Mouse (Mus musculus): Measurements from ENCODE around the gene Wars. TPM values are rescaled to one million over a fixed set of nuclear protein-coding genes. Genes with fewer than 3 reads are reported as not detected.
A peak's percentile ranks its signal among the peaks of the same experiment; 100 is the strongest.

Gene Wars
- total RNA-seq, 2 experiments from 2014 or later = 29.1 to 41.2 TPM

DNA sequence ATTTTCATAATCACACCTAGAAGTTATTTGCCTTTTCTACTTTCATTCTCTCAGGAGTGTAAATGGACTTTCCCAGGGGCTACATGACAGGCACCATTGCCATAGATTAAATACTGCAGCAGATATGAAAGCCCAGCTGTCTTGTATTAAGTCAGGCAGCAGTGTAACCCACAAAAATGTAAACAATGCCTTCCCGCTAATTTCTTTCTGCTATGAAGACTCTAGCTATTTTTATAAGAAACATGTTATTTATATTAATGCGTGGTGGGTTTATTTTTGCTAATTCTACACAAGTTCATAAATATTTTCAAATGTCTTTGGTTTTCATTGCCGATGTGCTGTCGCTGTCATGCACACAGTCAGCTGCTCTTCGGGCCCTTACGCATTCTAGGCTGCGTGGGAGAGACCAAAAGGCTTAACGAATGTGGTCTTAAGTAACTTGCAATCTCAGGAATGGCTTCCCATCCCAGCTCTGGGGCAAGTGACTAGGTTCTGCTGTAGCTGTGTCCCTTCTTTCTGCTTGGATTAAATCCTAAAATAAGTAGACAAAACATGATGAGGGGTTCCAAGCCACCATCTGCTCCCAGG, 16.0 kb upstream of the Wars start:
- DNase-seq = no peak

DNA sequence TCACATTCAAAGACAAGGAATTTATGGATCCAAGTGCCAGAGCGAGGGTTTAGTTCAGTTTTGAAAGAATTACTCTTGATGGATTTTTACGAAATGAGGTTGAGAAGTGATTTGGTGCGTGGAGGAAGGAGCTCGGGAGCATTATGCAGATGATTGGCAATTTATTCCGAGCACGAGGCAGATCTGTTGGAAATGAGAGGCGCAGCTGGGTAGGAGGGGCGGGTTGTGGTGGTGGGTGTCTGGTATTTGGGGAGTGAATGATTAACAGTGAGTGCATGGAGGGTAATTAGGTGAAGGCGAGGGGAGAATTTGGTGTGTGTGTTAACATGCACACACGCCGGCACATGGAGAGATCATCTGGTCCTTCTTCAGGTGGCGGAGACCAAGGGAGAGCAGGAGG, 12.4 kb upstream of the Wars start:
- no peak for DNase-seq

- no peak for DNase-seq
These were observed 11.8 kb upstream of the Wars start for GRCm38 (mm10) chr12:108905620-108906302.

- no peak for DNase-seq
These were observed 10.3 kb upstream of the Wars start for GRCm38 (mm10) chr12:108904276-108904653.

GRCm38 (mm10) chr12:108903600-108904275, 9.8 kb upstream of the Wars start:
- DNase-seq = peak; percentile 41 to 70

DNA sequence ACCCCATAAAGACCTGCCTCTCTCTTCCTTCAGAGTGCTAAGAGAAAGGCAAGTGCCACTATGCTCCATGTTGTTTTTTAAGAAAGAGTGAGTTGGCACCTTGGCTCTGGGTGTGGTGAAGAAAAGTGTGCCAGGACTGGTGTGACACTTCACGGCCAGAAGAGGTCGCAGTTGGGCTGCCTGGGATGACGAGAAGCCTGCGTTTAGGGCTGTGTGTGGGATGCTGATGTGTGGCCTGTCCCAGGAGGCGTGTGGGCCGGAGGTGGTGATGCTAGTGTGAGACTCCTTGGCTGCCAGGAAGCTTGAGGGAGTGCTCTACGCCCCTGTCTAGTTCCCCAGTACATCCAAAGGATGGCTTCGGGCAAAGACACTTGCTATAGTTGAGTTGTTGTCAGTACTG, 9.0 kb upstream of the Wars start:
- peak; percentile 57 to 73 for DNase-seq

- no peak for DNase-seq
These were observed 7.4 kb upstream of the Wars start for GRCm38 (mm10) chr12:108901346-108901745.

GRCm38 (mm10) chr12:108896006-108896405, 2.0 kb upstream of the Wars start:
- peak in 1 of 2 experiments; percentile 22 for DNase-seq

GRCm38 (mm10) chr12:108894432-108894816, 450 bp upstream of the Wars start:
- DNase-seq = no peak

DNA sequence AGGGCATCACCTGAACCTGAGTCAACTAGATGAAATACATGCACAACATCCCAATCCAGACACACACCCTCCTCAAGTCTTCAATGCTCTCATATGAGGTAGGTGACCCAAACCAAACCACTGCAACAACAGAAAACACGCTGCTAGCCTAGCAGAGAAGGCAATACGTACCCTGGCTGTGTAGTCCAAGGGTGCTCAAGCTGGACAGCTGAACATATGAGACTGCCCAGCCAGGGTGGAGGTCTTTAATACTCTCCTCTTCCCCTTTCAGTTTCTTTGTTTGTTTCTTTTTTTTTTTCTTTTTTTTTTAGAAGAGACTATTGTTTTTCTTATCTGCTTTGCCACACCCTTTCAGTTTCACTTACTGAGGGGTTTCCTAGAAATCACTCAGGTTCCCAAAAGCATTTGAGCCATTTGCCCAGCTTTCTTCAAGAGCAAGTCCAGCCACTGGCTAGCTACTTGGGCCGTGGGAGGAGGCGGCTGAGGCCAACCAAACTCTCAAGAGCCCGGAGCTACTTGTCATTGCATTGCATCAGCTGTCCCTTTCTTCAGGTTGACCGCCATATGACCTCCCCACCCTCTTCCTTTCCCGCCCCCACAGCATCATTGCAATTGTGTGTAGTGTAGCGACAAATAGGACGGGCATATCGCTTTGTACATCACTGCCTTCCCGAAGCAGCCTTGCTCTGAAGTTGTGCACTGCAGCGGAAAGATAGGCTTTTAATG, 822 bp downstream of the Wars start, which contains the start of gene Wdr25:
Gene Wdr25, plus strand, starts transcription at position 643 of the 726 bp plus-strand sequence.
- peak in 1 of 2 experiments; percentile 54 for DNase-seq

DNA sequence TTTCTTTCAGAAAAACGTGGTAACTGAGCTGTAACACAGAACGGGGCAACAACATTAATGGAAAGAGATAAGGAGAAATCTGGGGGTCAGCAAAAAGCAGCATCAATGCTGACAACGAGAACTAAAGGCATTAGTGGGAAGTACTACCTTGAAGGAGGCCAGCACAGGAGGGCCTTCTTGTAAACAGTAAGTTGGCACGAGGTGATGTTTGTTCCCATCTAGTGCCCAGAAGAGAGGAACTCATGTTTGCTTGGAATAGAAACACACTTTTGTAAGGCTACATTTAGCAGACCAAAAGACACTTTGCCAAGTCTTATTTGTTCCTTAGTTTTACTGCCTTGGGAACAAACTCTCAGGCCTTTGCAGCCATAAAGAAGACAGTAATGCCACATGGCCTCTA, 5.3 kb downstream of the Wars start:
- DNase-seq = no peak

- DNase-seq = no peak
These were observed 6.9 kb downstream of the Wars start for GRCm38 (mm10) chr12:108887077-108887476.

- peak; percentile 13 to 54 for DNase-seq
These were observed 8.1 kb downstream of the Wars start for GRCm38 (mm10) chr12:108885906-108886305.

DNA sequence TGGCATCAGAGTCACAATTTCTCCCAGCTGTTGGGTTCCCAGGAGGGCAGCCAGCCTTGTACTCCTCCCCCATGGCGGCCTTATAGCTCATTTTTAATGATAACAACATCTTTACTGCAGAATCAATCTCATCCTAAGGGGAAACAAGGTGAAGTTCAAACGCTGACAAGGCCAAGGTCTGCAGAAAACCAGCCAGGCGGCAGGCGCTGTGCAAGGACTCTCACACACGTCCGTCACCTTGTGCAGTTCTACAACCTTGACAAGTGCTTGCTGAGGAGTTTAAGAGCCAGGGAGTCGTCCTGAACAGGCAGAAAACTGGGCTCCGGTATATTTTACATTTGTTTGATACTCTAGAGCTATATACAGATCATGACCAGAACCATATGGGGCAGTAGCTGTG, 11.2 kb downstream of the Wars start:
- no peak for DNase-seq

DNA sequence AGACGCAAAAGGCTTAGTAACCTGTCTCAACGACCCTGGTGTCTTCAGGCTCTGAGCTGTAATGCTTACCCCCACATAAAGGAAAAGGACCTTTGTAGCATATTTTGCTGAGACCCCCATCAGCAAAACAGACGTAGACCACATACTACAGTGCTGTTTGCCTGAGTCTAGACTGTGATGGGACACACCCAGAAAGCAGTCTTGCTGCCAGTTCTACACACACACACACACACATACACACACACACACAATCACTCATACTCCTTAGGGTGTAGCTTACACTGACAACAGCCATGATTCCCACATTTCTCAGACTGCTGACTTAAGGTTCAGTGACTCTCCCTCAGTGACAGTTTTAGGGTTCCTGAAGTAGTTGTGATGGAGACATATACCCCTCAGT, 12.8 kb downstream of the Wars start:
- DNase-seq = no peak

DNA sequence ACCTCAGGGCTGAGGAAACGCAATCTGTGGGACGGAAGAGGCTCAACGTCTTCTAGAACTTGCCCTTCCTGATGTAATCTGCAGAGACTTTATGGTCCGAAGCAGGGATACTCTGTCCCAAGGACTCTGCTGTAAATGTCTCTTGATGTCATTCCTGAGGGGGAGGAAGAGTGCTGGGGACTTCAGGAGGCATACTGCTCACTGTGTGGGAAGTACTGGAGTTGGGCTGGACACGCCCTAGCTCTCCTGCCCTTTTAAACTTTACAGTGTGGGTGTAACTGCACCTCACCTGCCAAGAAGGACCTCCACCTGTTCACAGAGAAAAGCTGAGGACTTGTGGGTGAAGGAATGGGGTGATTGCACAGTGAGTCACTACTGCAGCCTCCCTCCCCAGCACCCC, 13.4 kb downstream of the Wars start:
- DNase-seq = no peak

GRCm38 (mm10) chr12:108879138-108879537, 14.8 kb downstream of the Wars start:
- no peak for DNase-seq

DNA sequence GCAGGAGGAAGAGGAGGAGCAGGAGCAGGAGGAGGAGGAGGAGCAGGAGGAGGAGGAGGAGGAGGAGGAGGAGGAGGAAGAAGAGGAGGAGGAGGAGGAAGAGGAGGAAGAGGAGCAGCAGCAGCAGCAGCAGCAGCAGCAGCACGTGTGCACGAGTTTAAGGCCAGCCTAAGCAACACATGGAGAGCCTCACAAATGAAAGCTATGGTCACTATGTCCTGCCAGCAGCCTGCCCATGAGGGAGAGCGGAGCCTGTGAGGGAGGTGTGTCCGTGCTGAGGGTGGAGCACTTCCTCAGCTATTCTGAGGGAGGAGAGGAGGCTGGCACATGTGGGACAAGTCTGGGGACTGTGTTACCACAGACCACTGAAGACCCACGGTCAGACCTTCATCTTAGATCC, 20.9 kb downstream of the Wars start:
- DNase-seq = no peak

GRCm38 (mm10) chr12:108869575-108869974, 24.4 kb downstream of the Wars start:
- DNase-seq = no peak

GRCm38 (mm10) chr12:108865007-108865494, 28.9 kb downstream of the Wars start:
- peak; percentile 18 to 33 for DNase-seq

- DNase-seq = no peak
These were observed 35.5 kb downstream of the Wars start for GRCm38 (mm10) chr12:108858486-108858885.

GRCm38 (mm10) chr12:108857589-108858184, 36.3 kb downstream of the Wars start:
- peak; percentile 42 to 61 for DNase-seq
